Mouse (Mus musculus) erythroblast, adult 5-6 weeks (primary cell): ENCODE results near the gene Dna2. TPM values are rescaled to one million over a fixed set of nuclear protein-coding genes. Genes with fewer than 3 reads are reported as not detected.
"Not testable (repeated sequence)": the region's sequence is repeated elsewhere in the genome, so short reads cannot be mapped to it uniquely, and the experiment has no call there.

Experiments used
- ATAC-seq: replicated peaks from 2 replicates; pipeline ENCODE4 v1.8.0; 2016; ENCODE audit warnings: moderate number of reproducible peaks, mild to moderate bottlenecking, moderate TSS enrichment, inconsistent platforms; ENCODE audit not compliant: poor library complexity, low FRiP score, severe bottlenecking
- total RNA-seq, 2 experiments: library from RNA; stranded (forward) in 1 of 2; stranded (reverse) in 1 of 2; fragments of 150-400 nt in 1 of 2; fragments of 200-764, 138-1000 nt in 1 of 2; gene quantifications; 2 replicates each; pipeline versions ENCODE4 v1.2.3 to v1.2.4; 2015 to 2017; ENCODE audit warnings: low replicate concordance in 2 of 2

The Dna2 gene
- total RNA-seq (2015; ENCODE audit: low replicate concordance) (21.3 and 21.9 TPM in 2 replicates), total RNA-seq (2017; ENCODE audit: low replicate concordance) (18.1 and 21.2 TPM in 2 replicates)

GRCm38 (mm10) chr10:62946738-62947471 is at the start of gene Dna2:
Dna2 (plus strand) TSS chr10:62947026.
- ATAC-seq: peak; percentile 80

DNA sequence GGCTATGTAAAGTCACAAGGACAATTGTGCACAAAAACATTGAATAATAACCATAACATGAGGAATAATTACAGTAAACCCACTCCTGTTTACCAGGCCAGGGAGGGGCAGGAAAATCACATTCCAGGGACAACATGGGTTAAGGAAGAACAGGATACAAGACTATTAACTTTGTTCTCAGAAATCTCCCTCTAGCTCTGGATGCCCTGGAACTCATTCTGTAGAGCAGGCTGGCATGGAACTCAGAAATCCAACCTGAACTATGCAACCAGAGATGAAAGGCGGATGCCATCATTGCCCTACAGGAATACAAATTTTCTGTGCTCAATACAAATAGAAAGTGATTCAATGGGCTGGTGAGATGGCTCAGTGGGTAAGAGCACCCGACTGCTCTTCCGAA is 49.4 kb upstream of the Dna2 start:
- ATAC-seq: no peak

- ATAC-seq: no peak
These were observed 48.8 kb upstream of the Dna2 start for GRCm38 (mm10) chr10:62898061-62898460.

GRCm38 (mm10) chr10:62900144-62900543 is 46.7 kb upstream of the Dna2 start:
- ATAC-seq: no peak

DNA sequence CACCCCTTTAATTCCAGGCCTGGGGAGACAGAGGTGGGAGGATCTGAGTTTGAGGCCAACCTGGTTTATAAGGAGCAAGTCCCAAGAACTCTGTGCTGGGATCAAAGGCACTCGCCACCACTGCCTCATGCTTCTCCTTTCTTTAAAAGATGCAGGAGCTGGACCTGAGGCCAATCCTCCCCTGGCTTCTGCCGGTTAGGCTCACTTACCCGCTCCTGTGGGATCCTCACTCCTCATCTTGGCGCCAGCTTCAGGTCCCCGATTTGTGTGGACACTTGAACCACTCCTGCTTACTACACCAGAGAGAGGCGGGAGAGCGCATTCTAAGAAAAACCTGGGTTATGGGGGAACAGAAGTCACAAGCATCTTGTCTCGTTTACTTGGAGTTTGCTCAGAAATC is 45.0 kb upstream of the Dna2 start:
- ATAC-seq: no peak

DNA sequence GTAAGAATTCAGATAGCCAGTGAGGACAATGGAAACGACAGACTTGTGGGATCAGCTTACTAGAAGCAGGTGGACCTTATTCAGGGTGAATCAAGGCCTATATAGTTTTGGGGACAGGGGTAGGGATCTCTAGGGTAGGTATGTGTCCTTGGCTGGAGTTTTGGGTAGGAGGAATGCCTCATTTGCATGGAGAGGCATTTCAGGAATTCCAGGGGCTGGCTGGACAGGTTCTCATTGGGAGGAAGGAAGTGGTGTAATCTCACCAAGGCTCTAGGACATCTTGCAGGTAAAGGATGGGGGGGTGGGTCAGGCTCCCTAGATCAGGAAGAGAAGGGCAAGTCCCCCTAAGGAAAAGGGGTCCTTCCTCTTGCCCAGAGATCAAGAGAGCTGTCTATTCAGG is 44.0 kb upstream of the Dna2 start:
- no peak for ATAC-seq

- ATAC-seq: no peak
These were observed 40.5 kb upstream of the Dna2 start for GRCm38 (mm10) chr10:62906336-62906735.

GRCm38 (mm10) chr10:62908896-62909295 is 37.9 kb upstream of the Dna2 start, which contains the start of gene Tet1:
Tet1 (minus strand) TSS chr10:62908996.
- not testable (repeated sequence) for ATAC-seq

GRCm38 (mm10) chr10:62911120-62911519 is 35.7 kb upstream of the Dna2 start:
- ATAC-seq: no peak

GRCm38 (mm10) chr10:62918985-62919384 is 27.8 kb upstream of the Dna2 start:
- no peak for ATAC-seq

DNA sequence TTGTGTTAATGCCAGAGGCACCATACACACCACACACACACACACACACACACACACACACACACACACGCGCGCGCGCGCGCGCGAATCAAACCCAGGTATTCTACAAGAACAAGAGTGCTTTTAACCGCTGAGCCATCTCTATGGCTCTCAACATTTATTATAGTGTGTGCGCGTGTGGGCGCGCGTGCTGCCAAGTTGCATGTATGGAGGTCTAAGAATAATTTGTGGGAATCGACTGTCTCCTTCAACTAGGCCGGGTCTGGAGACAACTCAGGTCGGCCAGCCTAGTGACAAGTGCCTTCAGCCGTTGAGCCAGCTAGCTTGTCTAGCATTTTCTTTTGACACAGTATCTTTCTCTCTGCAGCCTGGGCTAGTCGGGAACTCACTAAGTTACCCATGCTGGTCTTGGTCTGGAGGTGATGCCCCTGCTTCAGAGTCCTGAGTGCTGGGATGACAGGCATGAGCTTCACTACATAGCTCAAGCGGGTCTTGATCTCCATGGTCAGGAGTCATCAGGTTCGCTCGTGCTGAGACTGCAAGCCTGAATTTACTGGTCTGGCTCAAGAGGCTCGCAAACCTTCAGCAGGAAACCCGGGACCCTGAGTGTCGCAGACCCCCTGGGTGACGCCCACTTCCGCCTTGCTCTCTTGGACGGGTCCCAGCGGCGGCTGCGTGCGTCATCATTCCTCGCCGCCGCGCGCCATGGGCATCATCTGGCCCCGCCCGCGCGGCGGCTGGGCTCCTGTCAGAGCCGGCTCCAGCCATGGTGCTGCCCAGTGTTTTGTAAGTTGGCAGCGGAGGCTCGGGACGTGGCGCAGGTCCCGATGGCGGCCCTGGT is 26.7 kb upstream of the Dna2 start, which contains the start of gene Slc25a16:
Gene Slc25a16, plus strand, starts transcription at position 709 of the 841 bp plus-strand sequence.
- ATAC-seq: peak; percentile 97

DNA sequence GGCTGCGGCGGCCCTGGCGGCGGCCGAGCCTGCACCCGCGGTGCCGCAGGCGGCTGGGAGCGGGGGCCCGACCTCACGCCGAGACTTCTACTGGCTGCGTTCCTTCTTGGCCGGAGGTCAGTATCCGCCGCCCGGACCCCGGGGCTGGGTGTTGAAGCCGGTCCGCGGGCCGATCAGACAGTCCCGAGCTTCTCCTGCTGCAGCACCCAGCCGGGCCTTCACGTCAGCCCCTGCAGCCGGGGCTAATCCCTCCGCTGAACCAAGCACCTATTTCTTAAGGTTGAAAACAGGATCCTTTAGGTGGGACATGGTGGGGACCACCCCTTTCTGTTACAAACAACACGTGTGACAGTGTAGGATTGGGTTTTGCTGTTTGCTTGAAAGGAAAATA is 26.1 kb upstream of the Dna2 start:
- peak; percentile 27 for ATAC-seq

DNA sequence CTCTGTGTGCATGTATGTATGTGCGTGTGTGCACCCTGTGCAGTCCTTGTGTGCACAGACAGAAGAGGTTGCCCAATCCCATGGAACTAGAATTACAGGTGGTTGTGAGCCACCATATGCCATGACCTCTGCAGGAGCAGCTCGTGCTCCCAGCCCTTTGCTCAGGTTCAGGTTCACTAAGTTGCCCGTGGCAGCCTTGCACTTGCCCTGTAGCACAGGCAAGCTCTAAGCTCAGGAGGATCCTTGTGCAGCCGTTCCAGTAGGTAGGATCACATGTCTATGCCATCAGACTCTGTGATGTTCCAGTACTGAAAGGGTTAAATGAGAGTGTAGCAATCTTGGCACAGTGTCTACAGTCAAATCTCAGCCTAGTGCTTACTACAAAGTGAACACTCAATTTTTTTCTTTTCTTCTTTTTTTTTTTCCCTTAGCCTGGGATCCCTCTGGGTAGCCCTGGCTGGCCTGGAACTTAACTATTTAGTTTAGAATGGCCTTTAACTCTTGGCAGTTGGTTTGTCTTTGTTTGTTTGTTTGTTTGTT is 22.7 kb upstream of the Dna2 start:
- no peak for ATAC-seq

DNA sequence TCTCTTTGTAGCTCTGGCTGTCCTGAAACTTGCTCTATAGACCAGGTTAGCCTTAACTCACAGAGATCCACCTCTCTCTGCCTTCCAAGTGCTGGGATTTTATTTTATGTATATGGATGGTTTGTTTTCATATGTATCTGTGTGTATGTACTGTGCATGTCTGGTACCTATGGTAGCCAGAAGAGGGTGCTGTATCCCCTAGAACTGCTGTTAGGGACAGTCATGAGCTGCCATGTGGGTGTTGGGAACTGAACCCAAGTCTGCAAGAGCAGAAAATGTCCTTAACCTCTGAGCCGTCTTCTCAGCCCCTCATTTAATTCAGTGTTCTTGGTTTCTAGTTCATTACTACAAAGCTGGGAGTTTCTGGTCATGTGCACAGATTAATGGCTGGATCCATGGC is 14.4 kb upstream of the Dna2 start:
- ATAC-seq: no peak

DNA sequence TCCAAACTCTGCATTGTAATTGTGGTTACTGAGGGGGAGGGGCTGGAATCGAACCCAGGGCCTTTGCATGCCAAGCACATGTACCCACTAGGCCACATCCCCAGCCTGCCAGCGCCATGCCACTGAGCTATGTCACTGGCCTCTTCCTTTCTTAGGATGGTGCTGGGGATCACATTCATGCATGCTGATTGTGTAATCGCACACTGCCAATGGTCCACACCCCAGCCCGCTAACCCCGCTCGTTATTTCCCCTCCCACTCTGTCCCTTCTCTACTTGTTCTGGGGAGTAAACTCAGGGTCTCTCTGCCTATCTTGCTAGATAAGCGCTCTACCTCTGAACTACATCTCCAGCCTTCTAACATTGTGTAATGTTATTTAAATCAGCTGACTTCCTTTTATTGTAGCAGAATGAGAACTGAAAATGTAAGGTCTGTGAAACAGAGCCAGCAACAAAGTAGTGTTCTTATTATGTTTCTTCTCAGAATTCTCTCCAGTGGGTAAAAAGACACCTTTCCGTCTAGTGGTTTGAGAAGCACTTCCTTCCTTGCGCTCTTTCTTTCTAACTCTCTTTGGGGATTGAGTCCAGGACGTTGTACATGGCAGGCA is 1.7 kb upstream of the Dna2 start:
- ATAC-seq: peak; percentile 56

DNA sequence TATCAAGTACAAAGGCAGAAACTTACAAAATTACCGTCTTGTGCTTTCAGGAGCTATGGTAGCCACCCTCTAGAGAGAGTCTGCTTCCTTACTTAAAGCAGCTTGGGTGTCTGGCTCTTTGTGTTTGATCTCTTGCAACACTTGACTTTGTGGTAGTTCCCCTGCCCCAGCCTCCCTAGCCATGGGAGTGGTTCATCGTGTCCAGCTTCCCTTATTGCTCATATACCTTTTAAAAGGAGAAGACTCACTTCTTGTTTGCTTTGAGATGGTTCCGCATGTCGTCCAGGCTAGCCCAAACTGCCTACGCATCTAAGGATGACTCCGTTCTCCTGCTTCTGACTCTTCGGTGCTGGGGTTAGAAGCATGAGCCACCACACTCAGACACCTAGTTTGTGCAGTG is 1.7 kb downstream of the Dna2 start:
- ATAC-seq: no peak

GRCm38 (mm10) chr10:62963956-62964355 is 17.1 kb downstream of the Dna2 start:
- no peak for ATAC-seq

- no peak for ATAC-seq
These were observed 19.0 kb downstream of the Dna2 start for GRCm38 (mm10) chr10:62965796-62966195.

GRCm38 (mm10) chr10:62966291-62966690 is 19.5 kb downstream of the Dna2 start:
- ATAC-seq: no peak

DNA sequence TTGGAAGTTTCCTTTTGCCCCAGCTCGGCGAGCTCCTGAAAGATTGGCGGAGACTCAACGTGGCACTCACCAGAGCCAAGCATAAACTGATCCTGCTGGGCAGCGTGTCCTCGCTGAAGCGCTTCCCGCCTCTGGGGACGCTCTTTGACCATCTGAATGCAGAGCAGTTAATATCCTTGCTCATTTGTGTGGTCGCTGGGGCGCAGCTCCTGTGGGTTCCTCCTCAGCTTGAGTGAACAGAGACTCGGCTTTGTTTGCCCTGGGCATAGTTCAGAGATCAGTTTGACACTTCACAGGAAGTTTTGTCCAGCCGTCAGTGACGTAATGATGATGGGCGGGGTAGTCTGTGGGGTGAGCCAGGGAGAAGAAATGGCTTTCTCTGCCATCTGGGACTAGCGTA is 25.0 kb downstream of the Dna2 start:
- no peak for ATAC-seq
